Mouse (Mus musculus) stomach, postnatal 0 days (tissue): ENCODE results near the gene Spdye4a.

Experiments used
- CTCF ChIP-seq: IDR thresholded peaks from 2 replicates; pipeline ENCODE4 v1.5.1; 2016; ENCODE audit warnings: antibody characterized with exemption, low read depth, mild to moderate bottlenecking, moderate library complexity
- EP300 ChIP-seq: optimal IDR thresholded peaks from 2 replicates; pipeline ENCODE3; 2016; ENCODE audit warnings: antibody characterized with exemption

- TF ChIP-seq CTCF (no peak), EP300 (no peak)
Observed at GRCm38 (mm10) chr5:143264689-143265088, 38.0 kb upstream of the Spdye4a start.
